Mouse (Mus musculus): ENCODE results near the gene Adra2a. TPM values are rescaled to one million over a fixed set of nuclear protein-coding genes. Genes with fewer than 3 reads are reported as not detected.

Adra2a gene
- total RNA-seq (2021) = 10 to 100 TPM; 28.0 to 33.8 TPM
- long read RNA-seq, experiment 1, full-length matches to known transcripts = 13 of 17 reads
- long read RNA-seq, experiment 1, partial matches to known transcripts = 0 of 17 reads
- long read RNA-seq, experiment 1, other reads (novel, unspliced or antisense) = 4 of 17 reads
- long read RNA-seq, experiment 2, full-length matches to known transcripts = 13 of 21 reads
- long read RNA-seq, experiment 2, partial matches to known transcripts = 0 of 21 reads
- long read RNA-seq, experiment 2, other reads (novel, unspliced or antisense) = 8 of 21 reads

DNA sequence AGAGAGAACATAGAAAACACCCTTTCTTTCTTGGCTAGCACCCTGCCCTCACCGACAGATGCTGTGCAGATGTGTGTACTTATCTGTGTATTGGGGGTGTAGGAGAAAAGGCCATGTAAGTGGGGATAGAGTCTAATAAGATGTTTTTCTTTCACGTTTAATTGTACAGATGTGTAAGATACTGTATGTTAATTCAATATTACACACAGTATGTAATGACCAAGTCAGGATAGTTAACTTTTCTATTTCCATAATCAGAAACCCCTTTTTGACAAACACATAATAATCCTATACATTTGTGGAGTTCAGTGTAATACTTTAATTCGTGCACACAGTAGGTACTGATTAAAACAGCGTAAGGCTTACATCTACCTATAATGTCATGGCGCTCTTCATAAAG is at the start of gene Adra2a:
TSS of gene Adra2a (plus strand) at position 301 of the 400 bp plus-strand sequence.
- intact Hi-C loops (cut with DNase I) = loop anchor here (2.0 to 10.0 kb wide), 4 partner anchors 201 to 1161 kb away; no protein-coding TSS in a partner anchor
- DNase-seq (ENCODE audit: low spot score in 2 of 2) = no peak

DNA sequence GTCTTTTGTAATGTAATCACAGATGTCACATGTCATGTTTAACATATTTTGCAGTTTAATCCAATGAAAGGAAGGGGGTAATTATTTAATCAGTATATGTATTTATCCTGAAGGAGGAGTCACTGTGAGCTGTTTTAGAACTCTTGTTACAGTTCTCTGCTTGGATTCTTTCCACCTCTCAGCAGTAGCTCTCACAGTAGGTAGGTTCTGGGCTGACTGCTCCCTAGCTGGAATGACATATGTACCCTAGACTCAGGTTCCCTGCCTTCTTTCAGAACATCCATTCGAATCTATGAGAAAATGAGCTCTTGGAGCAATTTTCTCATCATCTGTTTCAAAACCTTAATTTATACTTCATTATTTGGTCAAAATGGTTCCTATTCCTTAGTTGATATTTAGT is 49.7 kb upstream of the Adra2a start:
- intact Hi-C loops (cut with DNase I) = no loop called here

DNA sequence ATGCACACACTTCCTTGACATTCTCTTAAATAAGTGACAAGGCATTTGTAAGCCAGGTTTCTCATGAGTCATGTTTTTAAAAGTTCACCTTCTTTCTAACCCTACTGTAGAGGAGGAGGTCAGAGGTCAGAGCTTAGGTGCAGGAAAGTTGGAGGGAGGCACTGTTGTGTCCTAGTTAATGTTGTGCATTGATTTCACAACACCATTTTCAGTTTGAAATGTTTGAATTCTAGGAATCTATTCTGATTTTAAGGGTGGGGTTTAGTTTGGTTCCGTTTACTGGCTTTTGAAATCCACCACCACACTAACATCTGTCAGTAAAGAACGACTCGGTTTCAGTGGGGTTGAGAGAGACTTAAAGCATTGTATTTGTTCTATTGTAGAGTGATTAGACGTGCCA is 33.0 kb upstream of the Adra2a start:
- intact Hi-C loops (cut with DNase I) = no loop called here
- DNase-seq (ENCODE audit: low spot score in 2 of 2) = no peak

More for the DNA sequence above, 49.7 kb upstream of the Adra2a start:
- no peak for DNase-seq (ENCODE audit: low spot score in 2 of 2)

DNA sequence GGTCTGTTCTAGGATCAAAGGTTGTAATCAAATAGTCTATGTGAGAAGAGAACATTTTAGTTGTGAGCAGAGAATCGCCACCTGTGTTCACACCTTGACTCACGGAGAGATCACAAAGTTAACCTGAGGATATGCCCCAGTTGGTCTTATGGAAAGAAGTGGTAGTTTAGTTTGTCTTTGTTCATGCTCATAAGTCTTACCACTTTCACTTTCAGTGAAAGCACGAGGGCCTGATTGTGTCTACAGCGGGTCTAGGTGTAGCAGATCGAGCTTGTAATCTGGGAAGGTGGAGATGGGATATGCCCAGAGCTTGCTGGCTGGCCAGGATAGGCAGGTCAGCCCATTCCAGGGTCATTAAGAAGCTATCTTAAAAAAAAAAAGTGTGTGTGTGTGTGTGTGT is 29.0 kb upstream of the Adra2a start:
- intact Hi-C loops (cut with DNase I) = no loop called here
- DNase-seq (ENCODE audit: low spot score in 2 of 2) = no peak

DNA sequence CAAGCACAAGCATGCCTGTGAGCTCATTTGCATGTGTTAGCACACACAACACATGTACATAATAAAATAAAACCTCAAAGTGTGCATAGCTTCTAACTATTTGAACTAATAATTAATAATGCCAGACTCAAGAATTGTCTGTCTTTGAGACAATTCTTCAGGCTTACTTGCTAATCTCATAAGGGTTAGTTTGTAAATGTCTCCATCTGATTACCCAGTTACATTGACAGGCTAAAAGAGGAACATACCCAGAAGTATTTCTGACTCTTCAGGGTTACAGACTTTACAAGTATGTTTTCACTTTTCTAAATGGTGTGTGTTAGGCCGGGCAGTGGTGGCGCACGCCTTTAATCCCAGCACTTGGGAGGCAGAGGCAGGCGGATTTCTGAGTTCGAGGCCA is 28.4 kb upstream of the Adra2a start:
- intact Hi-C loops (cut with DNase I) = no loop called here
- DNase-seq (ENCODE audit: low spot score in 2 of 2) = no peak

DNA sequence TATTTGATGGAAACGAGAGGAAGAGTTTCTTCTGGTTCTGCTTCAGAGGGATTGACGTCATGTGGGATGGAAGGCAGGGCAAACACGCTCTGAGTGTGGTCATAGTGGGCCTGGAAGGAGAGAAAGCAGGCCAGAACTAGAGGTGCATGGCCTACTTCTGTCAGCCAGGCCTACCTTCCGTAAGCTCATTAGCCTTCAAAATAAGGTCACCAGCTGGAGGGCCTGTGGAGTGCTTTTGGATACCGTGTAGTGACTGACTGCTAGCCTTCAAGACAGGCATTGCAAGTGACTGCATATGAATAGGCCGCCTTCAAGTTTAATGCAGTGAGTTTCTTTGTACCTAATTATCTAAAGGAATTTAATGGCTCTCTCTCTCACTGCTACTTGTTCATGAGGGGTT is 8.9 kb upstream of the Adra2a start:
- intact Hi-C loops (cut with DNase I) = no loop called here
- no peak for DNase-seq (ENCODE audit: low spot score in 2 of 2)

DNA sequence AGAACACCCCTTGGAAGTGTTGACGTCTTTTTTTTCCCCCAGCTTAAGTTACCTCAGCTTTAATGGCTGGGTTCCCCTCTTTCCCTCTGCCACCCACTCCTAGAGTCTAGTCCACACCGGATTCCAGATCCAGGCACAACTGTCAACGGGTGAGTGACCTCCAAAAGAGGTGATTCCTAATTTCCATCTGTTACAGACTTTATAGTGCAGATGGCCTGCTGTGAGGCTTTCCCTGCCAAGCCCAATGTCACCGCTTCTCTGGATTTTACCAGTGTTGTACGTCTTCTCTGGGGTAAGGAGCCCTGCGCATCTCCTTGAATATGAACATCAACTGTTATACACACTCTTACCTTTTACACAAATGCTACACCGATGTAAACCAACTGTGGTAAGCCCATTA is 4.5 kb upstream of the Adra2a start:
- intact Hi-C loops (cut with DNase I) = no loop called here
- no peak for DNase-seq (ENCODE audit: low spot score in 2 of 2)

DNA sequence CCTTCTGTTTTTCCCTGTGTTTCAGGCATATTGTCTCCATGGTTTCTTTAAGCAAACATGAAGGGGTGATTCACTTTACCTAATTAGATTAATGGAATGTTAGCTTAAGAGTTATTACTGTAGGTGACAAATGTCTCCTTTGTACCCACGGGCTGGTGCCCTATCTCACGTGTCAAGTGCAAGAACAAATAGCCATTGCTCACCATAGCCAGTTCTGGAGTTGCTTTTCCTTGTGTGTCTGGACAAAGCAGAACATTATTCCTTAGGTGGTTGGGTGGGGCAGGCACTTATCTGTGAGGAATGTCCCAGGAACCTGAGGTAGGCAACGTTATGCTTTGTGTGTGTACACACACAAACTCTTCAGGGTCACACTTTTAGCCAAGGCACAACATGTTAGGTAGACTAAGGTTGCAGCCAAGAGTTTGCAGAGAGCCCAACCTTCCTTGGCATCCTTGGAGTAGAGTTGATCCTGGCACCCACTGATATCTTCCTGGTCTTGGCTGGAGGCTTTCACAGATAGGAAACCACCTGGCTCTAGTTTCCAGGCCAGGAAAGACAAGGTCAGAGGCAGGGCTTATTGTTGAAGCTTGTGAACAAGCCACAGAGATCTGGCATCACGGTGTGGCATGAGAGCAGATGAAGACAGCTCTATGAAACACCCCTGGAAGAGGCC is 3.5 kb upstream of the Adra2a start:
- DNase-seq (ENCODE audit: low spot score in 2 of 2) = no peak
- intact Hi-C loops (cut with DNase I) = loop anchor here (5.0 to 10.0 kb wide), 3 partner anchors 204 to 1164 kb away; no protein-coding TSS in a partner anchor

DNA sequence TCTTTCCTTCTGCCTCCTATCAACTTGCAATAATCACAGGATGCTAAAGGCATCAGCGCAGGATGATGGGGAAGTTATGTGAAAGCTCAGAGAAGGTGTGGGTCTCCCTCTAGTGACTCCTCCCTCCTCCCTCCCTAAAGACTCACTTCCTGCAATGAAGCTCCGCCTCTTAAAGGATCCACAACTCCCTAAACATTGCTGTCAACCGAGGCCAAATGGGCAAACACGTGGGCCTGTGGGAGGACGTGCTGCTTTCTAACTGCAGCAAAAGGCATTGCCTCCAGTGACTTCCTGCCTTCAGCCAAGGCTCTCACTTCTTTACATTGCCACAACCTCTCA is 3.0 kb upstream of the Adra2a start:
- intact Hi-C loops (cut with DNase I) = loop anchor here (5.0 to 10.0 kb wide), 3 partner anchors 204 to 1164 kb away; no protein-coding TSS in a partner anchor
- no peak for DNase-seq (ENCODE audit: low spot score in 2 of 2)

DNA sequence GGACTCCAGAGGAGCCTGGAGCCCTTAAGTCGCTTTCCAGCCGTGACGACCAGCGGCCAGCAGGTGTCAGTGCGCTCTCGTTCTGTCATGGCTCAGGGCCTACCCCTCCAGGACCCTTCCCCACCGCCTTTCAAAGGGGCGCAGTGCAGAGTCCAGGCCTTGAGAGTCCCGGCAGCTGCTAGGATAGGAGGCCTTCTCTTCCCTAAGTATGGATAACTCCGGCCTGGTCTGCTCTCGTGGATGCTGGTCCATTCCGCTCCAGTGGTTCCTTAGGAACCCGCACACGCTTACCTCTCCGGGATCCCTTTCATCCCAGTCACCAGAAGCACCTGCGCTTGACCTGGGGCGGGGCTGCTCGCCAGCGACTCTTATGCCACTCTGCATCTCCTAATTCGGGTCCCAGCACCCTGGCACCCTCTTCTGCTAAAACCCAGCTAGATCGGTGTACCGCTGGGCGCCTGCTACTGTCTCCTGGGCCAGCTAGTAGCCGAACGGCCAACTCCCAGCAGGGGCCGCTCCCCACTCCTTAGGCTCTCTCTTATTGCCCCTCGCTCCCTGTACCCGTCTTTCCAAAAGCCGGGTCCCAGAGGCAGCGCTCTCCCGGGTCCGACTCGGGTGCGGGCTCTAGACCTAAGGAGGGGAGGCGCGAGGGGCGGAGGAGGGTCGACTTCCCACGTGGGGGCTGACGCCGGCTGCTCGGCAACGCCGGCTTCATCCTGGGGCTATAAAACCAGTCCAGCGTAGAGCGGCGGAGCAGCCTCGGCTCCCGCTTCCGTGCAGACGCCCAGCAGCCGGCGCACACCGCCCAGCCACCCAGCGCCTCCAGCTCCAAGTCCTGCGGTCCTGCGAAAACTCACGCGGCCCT is 788 bp downstream of the Adra2a start:
- intact Hi-C loops (cut with DNase I) = loop anchor here (2.0 to 10.0 kb wide), 5 partner anchors 133 to 1160 kb away; no protein-coding TSS in a partner anchor

DNA sequence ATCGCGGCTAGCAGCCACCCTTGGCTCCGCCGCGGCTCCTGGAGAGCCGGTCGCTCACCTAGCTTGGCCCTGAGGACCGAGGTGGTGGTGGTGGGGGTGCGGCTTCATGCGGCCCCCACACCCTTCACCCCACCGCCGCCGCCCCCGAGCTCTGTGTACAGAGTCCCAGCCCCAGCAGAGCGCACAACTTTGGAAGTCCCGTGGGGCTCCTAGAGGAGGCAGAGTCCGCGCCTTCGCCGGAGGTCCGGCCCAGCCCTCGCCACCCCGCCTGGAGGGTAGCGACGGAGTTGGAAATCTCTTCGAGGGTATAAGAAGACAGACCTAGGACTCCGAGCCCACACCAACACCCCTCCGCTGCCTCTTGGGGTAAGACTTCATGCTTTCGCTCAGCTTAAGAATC is 1.5 kb downstream of the Adra2a start:
- intact Hi-C loops (cut with DNase I) = loop anchor here (2.0 to 10.0 kb wide), 4 partner anchors 132 to 1159 kb away; no protein-coding TSS in a partner anchor
- DNase-seq (ENCODE audit: low spot score in 2 of 2) = peak in 1 of 2 experiments; percentile 15

More for the DNA sequence above, 788 bp downstream of the Adra2a start:
- peak; percentile 82 to 88 for DNase-seq (ENCODE audit: low spot score in 2 of 2)

DNA sequence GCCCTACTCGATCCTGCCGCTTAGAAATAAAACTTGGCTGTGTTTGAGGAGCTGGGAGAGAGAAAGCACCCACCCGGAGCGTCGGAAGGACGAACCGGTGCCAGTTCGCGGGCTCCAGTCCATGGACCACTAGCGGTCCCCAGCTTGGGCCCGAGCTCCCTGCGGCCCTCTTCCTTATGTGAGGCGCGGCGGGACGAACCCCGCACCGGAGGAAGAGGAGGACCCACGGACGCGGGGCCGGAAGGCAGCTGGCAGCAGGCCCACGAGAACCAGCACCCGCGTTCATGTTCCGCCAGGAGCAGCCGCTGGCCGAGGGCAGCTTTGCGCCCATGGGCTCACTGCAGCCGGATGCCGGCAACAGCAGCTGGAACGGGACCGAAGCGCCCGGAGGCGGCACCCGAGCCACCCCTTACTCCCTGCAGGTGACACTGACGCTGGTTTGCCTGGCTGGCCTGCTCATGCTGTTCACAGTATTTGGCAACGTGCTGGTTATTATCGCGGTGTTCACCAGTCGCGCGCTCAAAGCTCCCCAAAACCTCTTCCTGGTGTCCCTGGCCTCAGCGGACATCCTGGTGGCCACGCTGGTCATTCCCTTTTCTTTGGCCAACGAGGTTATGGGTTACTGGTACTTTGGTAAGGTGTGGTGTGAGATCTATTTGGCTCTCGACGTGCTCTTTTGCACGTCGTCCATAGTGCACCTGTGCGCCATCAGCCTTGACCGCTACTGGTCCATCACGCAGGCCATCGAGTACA is 2.2 kb downstream of the Adra2a start:
- peak in 1 of 2 experiments; percentile 29 for DNase-seq (ENCODE audit: low spot score in 2 of 2)
- intact Hi-C loops (cut with DNase I) = loop anchor here (2.0 to 10.0 kb wide), 4 partner anchors 131 to 1159 kb away; no protein-coding TSS in a partner anchor

DNA sequence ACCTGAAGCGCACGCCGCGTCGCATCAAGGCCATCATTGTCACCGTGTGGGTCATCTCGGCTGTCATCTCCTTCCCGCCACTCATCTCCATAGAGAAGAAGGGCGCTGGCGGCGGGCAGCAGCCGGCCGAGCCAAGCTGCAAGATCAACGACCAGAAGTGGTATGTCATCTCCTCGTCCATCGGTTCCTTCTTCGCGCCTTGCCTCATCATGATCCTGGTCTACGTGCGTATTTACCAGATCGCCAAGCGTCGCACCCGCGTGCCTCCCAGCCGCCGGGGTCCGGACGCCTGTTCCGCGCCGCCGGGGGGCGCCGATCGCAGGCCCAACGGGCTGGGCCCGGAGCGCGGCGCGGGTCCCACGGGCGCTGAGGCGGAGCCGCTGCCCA is 2.7 kb downstream of the Adra2a start:
- intact Hi-C loops (cut with DNase I) = loop anchor here (5.0 to 10.0 kb wide), 3 partner anchors 131 to 1158 kb away; no protein-coding TSS in a partner anchor
- DNase-seq (ENCODE audit: low spot score in 2 of 2) = no peak

DNA sequence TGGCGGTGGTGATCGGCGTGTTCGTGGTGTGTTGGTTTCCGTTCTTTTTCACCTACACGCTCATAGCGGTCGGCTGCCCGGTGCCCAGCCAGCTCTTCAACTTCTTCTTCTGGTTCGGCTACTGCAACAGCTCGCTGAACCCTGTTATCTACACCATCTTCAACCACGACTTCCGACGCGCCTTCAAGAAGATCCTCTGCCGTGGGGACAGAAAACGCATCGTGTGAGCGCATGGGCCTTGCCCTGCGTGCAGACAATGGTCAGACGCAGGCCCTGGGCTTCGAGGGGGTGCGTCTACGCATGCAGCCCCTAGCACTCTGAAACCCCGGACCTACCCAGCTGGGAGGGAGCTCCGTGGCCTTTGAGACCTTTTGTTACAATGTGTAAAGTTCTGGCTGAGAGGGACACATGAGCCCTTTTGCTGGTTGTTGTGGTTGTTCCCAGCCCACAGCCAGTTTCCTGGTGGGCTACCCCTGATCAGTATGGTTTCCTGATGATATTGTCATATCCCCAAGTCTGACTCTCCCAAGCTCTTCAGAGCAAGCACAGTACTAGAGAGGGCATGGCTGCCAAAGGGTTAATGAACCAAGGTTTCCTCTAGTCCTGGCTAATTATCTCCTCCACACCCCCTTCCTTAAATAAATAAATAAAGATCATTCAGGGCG is 3.6 kb downstream of the Adra2a start:
- no peak for DNase-seq (ENCODE audit: low spot score in 2 of 2)
- intact Hi-C loops (cut with DNase I) = loop anchor here (5.0 to 10.0 kb wide), 3 partner anchors 130 to 1157 kb away; no protein-coding TSS in a partner anchor

DNA sequence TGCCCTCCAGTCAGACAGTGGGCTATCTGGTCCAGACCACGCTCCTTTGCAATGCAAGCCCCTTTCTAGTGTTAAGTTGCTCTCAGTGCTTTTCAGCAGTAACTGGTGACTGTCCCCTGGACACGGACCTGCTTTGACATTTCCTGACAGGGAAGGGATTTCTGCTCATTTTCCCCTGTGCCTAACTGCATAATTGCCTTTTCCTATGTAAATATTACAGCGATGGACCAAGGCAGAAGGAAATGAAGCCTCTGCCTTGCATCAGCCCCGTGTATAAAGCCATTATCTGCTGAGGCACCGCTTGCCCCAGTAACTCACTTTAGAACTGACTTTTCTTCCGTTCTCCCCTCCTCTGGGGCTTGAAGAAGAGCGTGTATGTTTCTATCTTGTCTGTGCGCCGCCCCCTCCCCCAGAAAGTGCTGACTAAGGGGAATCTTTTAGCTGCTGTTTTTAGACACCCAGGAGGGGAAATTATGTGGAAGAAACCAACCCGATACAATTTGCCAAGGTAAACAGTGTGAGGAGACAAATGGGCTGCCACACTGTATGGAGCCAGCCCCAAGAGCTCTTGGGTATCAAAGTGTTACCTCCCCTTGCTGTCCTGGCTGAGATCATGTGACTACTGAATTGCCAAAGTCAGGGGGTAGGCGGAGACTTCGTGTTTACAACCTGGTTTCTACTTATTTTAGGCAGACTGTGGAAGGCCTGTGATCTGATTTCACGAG is 4.4 kb downstream of the Adra2a start:
- DNase-seq (ENCODE audit: low spot score in 2 of 2) = no peak
- intact Hi-C loops (cut with DNase I) = loop anchor here (5.0 to 10.0 kb wide), 3 partner anchors 129 to 1156 kb away; no protein-coding TSS in a partner anchor

DNA sequence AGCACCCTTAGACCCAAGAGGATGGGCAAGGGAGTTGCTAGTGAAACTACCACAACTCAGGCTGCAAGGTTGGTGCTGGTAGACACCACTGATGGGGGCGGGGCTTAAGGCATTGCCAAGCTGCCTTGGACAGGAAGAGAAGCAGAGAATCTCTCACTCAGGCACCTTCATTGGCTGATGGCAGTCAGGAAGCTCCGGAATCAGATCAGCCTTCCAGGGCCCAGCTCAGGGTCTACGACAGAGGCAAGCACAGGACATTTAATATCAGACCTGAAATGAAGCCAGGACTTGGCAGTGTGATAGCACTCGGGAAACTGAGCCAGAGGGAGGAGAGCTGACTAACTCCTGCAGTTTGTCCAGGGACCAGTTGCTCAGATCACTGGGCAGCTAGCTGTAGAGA is 7.7 kb downstream of the Adra2a start:
- intact Hi-C loops (cut with DNase I) = no loop called here
- DNase-seq (ENCODE audit: low spot score in 2 of 2) = no peak

DNA sequence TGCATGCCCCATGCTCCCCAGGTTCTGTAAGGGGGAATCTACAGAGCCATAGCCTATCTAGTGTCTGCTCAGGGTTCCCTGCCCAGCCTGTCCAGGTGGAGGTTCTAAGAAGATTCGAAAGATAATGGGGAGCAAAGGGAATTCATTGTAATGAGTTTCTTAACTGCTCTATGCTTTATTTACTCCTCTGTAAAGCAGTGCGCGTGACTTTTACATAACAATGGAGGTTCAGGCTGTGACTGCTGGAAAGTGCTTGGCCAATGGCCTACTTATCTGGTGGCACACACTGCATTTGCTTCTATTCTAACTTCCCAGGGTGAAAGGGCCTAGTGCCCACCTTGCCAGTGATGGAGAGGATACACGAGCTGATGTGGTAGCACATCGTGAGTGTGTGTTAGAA is 11.9 kb downstream of the Adra2a start:
- intact Hi-C loops (cut with DNase I) = no loop called here
- no peak for DNase-seq (ENCODE audit: low spot score in 2 of 2)

DNA sequence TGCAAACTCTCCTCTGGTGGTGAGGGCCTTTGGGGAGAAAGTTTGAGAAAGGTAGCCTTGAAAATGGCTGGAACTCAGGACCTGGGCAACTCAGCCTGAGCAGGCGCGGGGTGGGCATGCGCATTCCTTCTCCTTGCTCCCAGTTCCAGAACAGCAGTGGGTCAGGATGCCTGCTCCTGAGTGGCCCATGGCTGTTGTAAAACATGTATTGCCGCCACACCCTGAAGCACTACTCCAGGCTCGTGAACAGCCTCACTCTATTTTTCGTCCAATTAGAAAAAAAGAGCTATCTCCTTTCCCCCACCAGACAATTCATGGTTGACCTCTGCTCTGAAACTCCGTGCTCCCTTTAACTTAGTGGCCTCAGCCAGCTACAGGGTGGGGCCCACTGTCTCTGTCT is 24.5 kb downstream of the Adra2a start:
- intact Hi-C loops (cut with DNase I) = no loop called here
- no peak for DNase-seq (ENCODE audit: low spot score in 2 of 2)

All from left cerebral cortex, postnatal 14 days (tissue).